Mouse (Mus musculus) thymus, adult 2 months (tissue): ENCODE results near the gene Slc39a11.

Source experiments
- CTCF ChIP-seq: fragments of 200-500 bp; IDR thresholded peaks from 2 replicates; pipeline ENCODE4 v1.5.1; 2012; ENCODE audit warnings: mild to moderate bottlenecking, control low read depth, low read length, moderate library complexity, borderline replicate concordance; ENCODE audit not compliant: control insufficient read depth, poor library complexity, insufficient read depth; ENCODE audit errors: extremely low read depth
- POLR2A ChIP-seq: fragments of 200-500 bp; IDR thresholded peaks from 2 replicates; pipeline ENCODE4 v1.6.1; 2012; ENCODE audit warnings: mild to moderate bottlenecking, low read length, control low read depth, moderate library complexity; ENCODE audit not compliant: control insufficient read depth, poor library complexity, insufficient read depth; ENCODE audit errors: extremely low read depth

GRCm38 (mm10) chr11:113442036-113442435 lies 207.8 kb downstream of the Slc39a11 start:
- TF ChIP-seq CTCF (no peak), POLR2A (no peak)
